Mouse (Mus musculus) heart, adult 2 months (tissue): ENCODE results near the gene Wdr89.

ENCODE experiments used
- CTCF ChIP-seq: fragments of 200-600 bp; IDR thresholded peaks from 2 replicates; pipeline ENCODE4 v1.8.1; 2022; ENCODE audit warnings: antibody characterized with exemption, mild to moderate bottlenecking, moderate library complexity
- POLR2A ChIP-seq: fragments of 200-500 bp; IDR thresholded peaks from 2 replicates; pipeline ENCODE4 v1.6.1; 2011; ENCODE audit warnings: mild to moderate bottlenecking, low read depth, low read length, control low read depth; ENCODE audit not compliant: insufficient read depth

- no peak for TF ChIP-seq POLR2A
- TF ChIP-seq CTCF, result no peak
These were observed 31.0 kb downstream of the Wdr89 start for GRCm38 (mm10) chr12:75638345-75638744.
